Mouse (Mus musculus) bone marrow, adult 2 months (tissue): ENCODE data around the gene Elmo1. TPM values are rescaled to one million over a fixed set of nuclear protein-coding genes. Genes with fewer than 3 reads are reported as not detected.

Source experiments
- H3K27ac ChIP-seq: fragments of 200-500 bp; 2 replicates; pipeline ENCODE4 v1.5.1; 2012; ENCODE audit warnings: low read depth, mild to moderate bottlenecking, control low read depth, inconsistent platforms, low read length; ENCODE audit not compliant: control insufficient read depth, poor library complexity, insufficient read depth
- H3K4me1 ChIP-seq: fragments of 200-500 bp; 2 replicates; pipeline ENCODE4 v1.6.1; 2011; ENCODE audit warnings: low read length; ENCODE audit not compliant: control insufficient read depth, insufficient read depth
- H3K4me3 ChIP-seq: fragments of 200-500 bp; replicated peaks from 2 replicates; pipeline ENCODE3; 2011; ENCODE audit warnings: mild to moderate bottlenecking, low read depth, low read length, control low read depth; ENCODE audit not compliant: control insufficient read depth
- CTCF ChIP-seq: fragments of 200-500 bp; IDR thresholded peaks from 2 replicates; pipeline ENCODE4 v1.5.1; 2011; ENCODE audit warnings: low read length, control low read depth; ENCODE audit not compliant: control insufficient read depth, insufficient read depth
- POLR2A ChIP-seq: fragments of 200-500 bp; IDR thresholded peaks from 2 replicates; pipeline ENCODE4 v1.6.1; 2011; ENCODE audit warnings: low read depth, mild to moderate bottlenecking, control low read depth, low read length, borderline replicate concordance; ENCODE audit not compliant: control insufficient read depth
- WGBS: fragments of 180-500 bp; shearing (Covaris S2); methylation state at CpG from one replicate; pipeline ENCODE4 v1.1.7; 2018; 5-methylcytosine and 5-hydroxymethylcytosine counted together
- polyA plus RNA-seq: library from polyadenylated mRNA; stranded (reverse); fragments of >200 nt; gene quantifications from 2 replicates; pipeline ENCODE4 v1.2.4, GENCODE M21; 2011; ENCODE audit warnings: low replicate concordance; ENCODE audit not compliant: missing spikeins, insufficient read depth, insufficient read length

Gene Elmo1
- polyA plus RNA-seq, 1 experiment = 13.2 TPM

- no peak overlapping the region for H3K27ac ChIP-seq
- H3K4me1 ChIP-seq = no peaks in the 10 kb centered on the region
- H3K4me3 ChIP-seq = no peak overlapping the region
- TF ChIP-seq CTCF (no peak), POLR2A (no peak)
- WGBS = 88% methylated on average over 1 of the region's 1 CpGs
These were observed 391.4 kb downstream of the Elmo1 start for GRCm38 (mm10) chr13:20481805-20482204.

- H3K4me3 ChIP-seq = no peak overlapping the region
- H3K4me1 ChIP-seq = no peaks in the 10 kb centered on the region; the same call in 1 of the 2 replicates
- WGBS = 77% methylated on average over 3 of the region's 3 CpGs
- H3K27ac ChIP-seq = no peak overlapping the region
- no peak for TF ChIP-seq POLR2A
- TF ChIP-seq CTCF = peak; percentile 42; the same call in 1 of the 2 replicates
These were observed 398.7 kb downstream of the Elmo1 start for GRCm38 (mm10) chr13:20489110-20489509.

- 58% methylated on average over 8 of the region's 8 CpGs for WGBS
- TF ChIP-seq CTCF (no peak), POLR2A (no peak)
These were observed 399.5 kb downstream of the Elmo1 start for GRCm38 (mm10) chr13:20489698-20490417.

GRCm38 (mm10) chr13:20490860-20491594 is 400.6 kb downstream of the Elmo1 start:
- H3K27ac ChIP-seq = no peak overlapping the region
- TF ChIP-seq CTCF (no peak), POLR2A (no peak)
- H3K4me1 ChIP-seq = no peaks in the 10 kb centered on the region; the same call in 1 of the 2 replicates
- H3K4me3 ChIP-seq = no peak overlapping the region
- 82% methylated on average over 5 of the region's 5 CpGs for WGBS

More at GRCm38 (mm10) chr13:20489698-20490417, 399.5 kb downstream of the Elmo1 start:
- no peak overlapping the region for H3K27ac ChIP-seq
- no peak overlapping the region for H3K4me3 ChIP-seq
- H3K4me1 ChIP-seq = no peaks in the 10 kb centered on the region; the same call in 1 of the 2 replicates

- H3K4me3 ChIP-seq = no peak overlapping the region
- H3K4me1 ChIP-seq = no peaks in the 10 kb centered on the region; the same call in 1 of the 2 replicates
- TF ChIP-seq POLR2A (no peak), CTCF (no peak)
- WGBS = 87% methylated on average over 3 of the region's 3 CpGs
- H3K27ac ChIP-seq = no peak overlapping the region
These were observed 401.3 kb downstream of the Elmo1 start for GRCm38 (mm10) chr13:20491666-20492065.

GRCm38 (mm10) chr13:20494047-20494739 is 403.8 kb downstream of the Elmo1 start:
- Histone ChIP-seq H3K4me1 (no peaks in the 10 kb centered on the region; the same call in 1 of the 2 replicates), H3K27ac (no peak overlapping the region), H3K4me3 (no peak overlapping the region)
- TF ChIP-seq CTCF (no peak), POLR2A (no peak)
- 52% methylated on average over 6 of the region's 6 CpGs for WGBS

- TF ChIP-seq CTCF (no peak), POLR2A (no peak)
- no peaks in the 10 kb centered on the region for H3K4me1 ChIP-seq
- no peak overlapping the region for H3K4me3 ChIP-seq
- H3K27ac ChIP-seq = no peak overlapping the region
These were observed 411.5 kb downstream of the Elmo1 start for GRCm38 (mm10) chr13:20501923-20502322.

GRCm38 (mm10) chr13:20503371-20503770 is 413.0 kb downstream of the Elmo1 start:
- Histone ChIP-seq H3K4me3 (no peak overlapping the region), H3K27ac (no peak overlapping the region), H3K4me1 (no peaks in the 10 kb centered on the region)
- WGBS = 92% methylated on average over 3 of the region's 3 CpGs
- no peak for TF ChIP-seq POLR2A
- no peak for TF ChIP-seq CTCF
